In genomic region chr19:5016221-5016742, GRCm38 (mm10) we compare ENCODE assay signal across 8 mouse cellular contexts. TPM values are rescaled to one million over a fixed set of nuclear protein-coding genes. Genes with fewer than 3 reads are reported as not detected.
DNase-seq lines count a peak whose midpoint lies in the region; ATAC-seq and TF ChIP-seq lines count a peak whose summit lies in the region.

No protein-coding gene starts in this region.

- DNase-seq in embryonic facial prominence, embryonic 11.5 days (ENCODE audit: low spot score): peak; percentile 38
- peak; percentile 58 for DNase-seq in intestine, embryonic 14.5 days (ENCODE audit: low spot score)
- peak; percentile 62 for DNase-seq in lung, embryonic 14.5 days
- DNase-seq in layer of hippocampus, postnatal 25 days (ENCODE audit: extremely low spot score in 1 of 2, low spot score in 1 of 2): no peak
- no peak for DNase-seq in cerebellum, postnatal 25 days
- DNase-seq in cerebellum, adult 9-10 months: no peak
- DNase-seq in spleen, adult 12 weeks (ENCODE audit: low spot score): no peak

- no peak for ATAC-seq in embryonic facial prominence, embryonic 11.5 days (replicated peaks; ENCODE audit: insufficient number of reproducible peaks, low FRiP score, low TSS enrichment, low read depth)
- ATAC-seq in intestine, embryonic 14.5 days (replicated peaks; ENCODE audit: low FRiP score, low TSS enrichment, low read depth): 0 out of 2 replicates have a peak, but pooled peaks have one; percentile 29
- peak; percentile 62 for ATAC-seq in lung, embryonic 14.5 days (ENCODE audit: insufficient read depth)

- WGBS in embryonic facial prominence, embryonic 11.5 days: 37% methylated on average over 10 of the region's 10 CpGs
- WGBS in intestine, embryonic 14.5 days: 25% methylated on average over 10 of the region's 10 CpGs
- whole genome bisulfite sequencing in lung, embryonic 14.5 days: 23% methylated on average over 10 of the region's 10 CpGs

- H3K27ac ChIP-seq in ES-Bruce4 (ENCODE audit: insufficient read depth, low read length): peak overlapping the region; percentile 62
- no peak overlapping the region for H3K27ac ChIP-seq in embryonic facial prominence, embryonic 11.5 days (replicated peaks; ENCODE audit: low read depth, low read length)
- H3K27ac ChIP-seq in intestine, embryonic 14.5 days (ENCODE audit: low read depth): no peak overlapping the region
- H3K27ac ChIP-seq in lung, embryonic 14.5 days (ENCODE audit: low read depth): peak overlapping the region; percentile 61

- no peak for TF ChIP-seq CTCF in ES-Bruce4 (IDR thresholded peaks at IDR 0.05; ENCODE audit: low read depth, low read length)
- TF ChIP-seq CTCF in lung, embryonic 14.5 days (IDR thresholded peaks at IDR 0.05; ENCODE audit: low read depth): no peak

- no peak overlapping the region for H3K4me3 ChIP-seq in ES-Bruce4 (ENCODE audit: low read depth, low read length)
- no peak overlapping the region for H3K4me3 ChIP-seq in embryonic facial prominence, embryonic 11.5 days (ENCODE audit: low read depth, low read length)
- H3K4me3 ChIP-seq in intestine, embryonic 14.5 days (ENCODE audit: low read depth, low read length): no peak overlapping the region
- H3K4me3 ChIP-seq in lung, embryonic 14.5 days (ENCODE audit: low read depth, low read length): no peak overlapping the region

- no peak overlapping the region for H3K4me2 ChIP-seq in embryonic facial prominence, embryonic 11.5 days (ENCODE audit: low read depth, low read length)
- H3K4me2 ChIP-seq in intestine, embryonic 14.5 days (ENCODE audit: low read length): peak overlapping the region; percentile 34
- H3K4me2 ChIP-seq in lung, embryonic 14.5 days: peak overlapping the region; percentile 40

- H3K9ac ChIP-seq in ES-Bruce4 (ENCODE audit: low read depth, poor library complexity, severe bottlenecking): peak overlapping the region; percentile 9; the same call in 1 of the 2 replicates
- H3K9ac ChIP-seq in embryonic facial prominence, embryonic 11.5 days (replicated peaks; ENCODE audit: low read length): no peak overlapping the region
- H3K9ac ChIP-seq in intestine, embryonic 14.5 days (ENCODE audit: low read length): no peak overlapping the region
- H3K9ac ChIP-seq in lung, embryonic 14.5 days: no peak overlapping the region; the same call in 1 of the 2 replicates

- no peaks in the 10 kb centered on the region for H3K9me3 ChIP-seq in ES-Bruce4 (replicated peaks; ENCODE audit: control insufficient read depth, insufficient read depth, low read length, poor library complexity, severe bottlenecking)
- H3K9me3 ChIP-seq in embryonic facial prominence, embryonic 11.5 days (replicated peaks; ENCODE audit: control insufficient read depth, low read length): no peaks in the 10 kb centered on the region
- no peaks in the 10 kb centered on the region for H3K9me3 ChIP-seq in intestine, embryonic 14.5 days (ENCODE audit: control insufficient read depth, low read length)
- H3K9me3 ChIP-seq in lung, embryonic 14.5 days (ENCODE audit: low read depth, low read length): no peaks in the 10 kb centered on the region

- H3K4me1 ChIP-seq in ES-Bruce4 (ENCODE audit: control insufficient read depth, insufficient read depth, low read length): peaks cover 1% of the 10 kb centered on the region
- no peaks in the 10 kb centered on the region for H3K4me1 ChIP-seq in embryonic facial prominence, embryonic 11.5 days (ENCODE audit: control insufficient read depth, insufficient read depth, low read length)
- H3K4me1 ChIP-seq in intestine, embryonic 14.5 days (replicated peaks; ENCODE audit: control insufficient read depth, insufficient read depth, low read length): peaks cover 7% of the 10 kb centered on the region; the same call in 1 of the 2 replicates
- H3K4me1 ChIP-seq in lung, embryonic 14.5 days (ENCODE audit: insufficient read depth): peaks cover 8% of the 10 kb centered on the region

- TF ChIP-seq EP300 in ES-Bruce4 (IDR thresholded peaks at IDR 0.05; ENCODE audit: insufficient read depth, low read depth, low read length): 0 out of 2 replicates have a peak, but pooled peaks have one; percentile 13

- no peaks in the 10 kb centered on the region for H3K27me3 ChIP-seq in ES-Bruce4 (ENCODE audit: control insufficient read depth, insufficient read depth, low read length, poor library complexity, severe bottlenecking)
- no peaks in the 10 kb centered on the region for H3K27me3 ChIP-seq in embryonic facial prominence, embryonic 11.5 days (ENCODE audit: control insufficient read depth, insufficient read depth, low read length)
- H3K27me3 ChIP-seq in intestine, embryonic 14.5 days (replicated peaks; ENCODE audit: control insufficient read depth, insufficient read depth, low read length): no peaks in the 10 kb centered on the region
- H3K27me3 ChIP-seq in lung, embryonic 14.5 days (ENCODE audit: insufficient read depth, low read length): no peaks in the 10 kb centered on the region

- no peaks in the 10 kb centered on the region for H3K36me3 ChIP-seq in ES-Bruce4 (ENCODE audit: control insufficient read depth, insufficient read depth, low read length, poor library complexity, severe bottlenecking)
- no peaks in the 10 kb centered on the region for H3K36me3 ChIP-seq in embryonic facial prominence, embryonic 11.5 days (replicated peaks; ENCODE audit: control insufficient read depth, insufficient read depth, low read depth, low read length)
- no peaks in the 10 kb centered on the region for H3K36me3 ChIP-seq in intestine, embryonic 14.5 days (ENCODE audit: control insufficient read depth, insufficient read depth, low read length)
- H3K36me3 ChIP-seq in lung, embryonic 14.5 days (ENCODE audit: insufficient read depth): no peaks in the 10 kb centered on the region

- no peak for TF ChIP-seq POLR2A in ES-Bruce4 (IDR thresholded peaks at IDR 0.05; ENCODE audit: insufficient read depth, low read length)

RNA-seq across cellular contexts. Expression of gene Slc29a2, which starts 7.4 kb away (rescaled TPM):
- 16.8 and 18.5 TPM in 2 replicates for polyA plus RNA-seq in ES-Bruce4 (2011; ENCODE audit: insufficient read depth, insufficient read length, low read depth, missing spikeins)
- polyA plus RNA-seq in embryonic facial prominence, embryonic 11.5 days (2014; fragmentation: Nextera tagmentation; extraction: Ambion mirVana): 3.9 and 4.4 TPM in 2 replicates
- polyA plus RNA-seq in intestine, embryonic 14.5 days (2014; fragmentation: Nextera tagmentation; extraction: Ambion mirVana): 6.8 and 7.0 TPM in 2 replicates
- 3.1 and 3.4 TPM in 2 replicates for polyA plus RNA-seq in lung, embryonic 14.5 days (2014; fragmentation: Nextera tagmentation; extraction: Ambion mirVana)
- total RNA-seq in layer of hippocampus, postnatal 25 days (2021): 10 to 100 TPM; 14.2 to 17.6 TPM

RNA-seq across cellular contexts. Expression of gene B4gat1, which starts 22.3 kb away (rescaled TPM):
- 8.9 and 10.9 TPM in 2 replicates for polyA plus RNA-seq in ES-Bruce4 (2011; ENCODE audit: insufficient read depth, insufficient read length, low read depth, missing spikeins)
- polyA plus RNA-seq in embryonic facial prominence, embryonic 11.5 days (2014; fragmentation: Nextera tagmentation; extraction: Ambion mirVana): 38.5 and 40.8 TPM in 2 replicates
- polyA plus RNA-seq in intestine, embryonic 14.5 days (2014; fragmentation: Nextera tagmentation; extraction: Ambion mirVana): 39.1 and 45.2 TPM in 2 replicates
- polyA plus RNA-seq in lung, embryonic 14.5 days (2014; fragmentation: Nextera tagmentation; extraction: Ambion mirVana): 45.8 and 47.9 TPM in 2 replicates
- total RNA-seq in layer of hippocampus, postnatal 25 days (2021): 100 to 1,000 TPM; 131 to 132 TPM

RNA-seq across cellular contexts. Expression of gene AC124502.3, which starts 22.4 kb away (rescaled TPM):
- not detected in 2 replicates for polyA plus RNA-seq in ES-Bruce4 (2011; ENCODE audit: insufficient read depth, insufficient read length, low read depth, missing spikeins)
- polyA plus RNA-seq in embryonic facial prominence, embryonic 11.5 days (2014; fragmentation: Nextera tagmentation; extraction: Ambion mirVana): 0.96 and 1.6 TPM in 2 replicates
- 1.1 and 1.6 TPM in 2 replicates for polyA plus RNA-seq in intestine, embryonic 14.5 days (2014; fragmentation: Nextera tagmentation; extraction: Ambion mirVana)
- polyA plus RNA-seq in lung, embryonic 14.5 days (2014; fragmentation: Nextera tagmentation; extraction: Ambion mirVana): 1.3 and 1.8 TPM in 2 replicates
- 1 to 10 TPM; 5.0 to 5.3 TPM for total RNA-seq in layer of hippocampus, postnatal 25 days (2021)

RNA-seq across cellular contexts. Expression of gene Brms1, which starts 24.9 kb away (rescaled TPM):
- polyA plus RNA-seq in ES-Bruce4 (2011; ENCODE audit: insufficient read depth, insufficient read length, low read depth, missing spikeins): 22.3 and 24.0 TPM in 2 replicates
- 47.5 and 47.9 TPM in 2 replicates for polyA plus RNA-seq in embryonic facial prominence, embryonic 11.5 days (2014; fragmentation: Nextera tagmentation; extraction: Ambion mirVana)
- 49.6 and 50.8 TPM in 2 replicates for polyA plus RNA-seq in intestine, embryonic 14.5 days (2014; fragmentation: Nextera tagmentation; extraction: Ambion mirVana)
- 43.4 and 48.0 TPM in 2 replicates for polyA plus RNA-seq in lung, embryonic 14.5 days (2014; fragmentation: Nextera tagmentation; extraction: Ambion mirVana)
- 10 to 100 TPM; 19.2 to 21.4 TPM for total RNA-seq in layer of hippocampus, postnatal 25 days (2021)

RNA-seq across cellular contexts. Expression of gene Npas4, which starts 26.2 kb away (rescaled TPM):
- 0.24 and 0.27 TPM in 2 replicates for polyA plus RNA-seq in ES-Bruce4 (2011; ENCODE audit: insufficient read depth, insufficient read length, low read depth, missing spikeins)
- not detected in 2 replicates for polyA plus RNA-seq in embryonic facial prominence, embryonic 11.5 days (2014; fragmentation: Nextera tagmentation; extraction: Ambion mirVana)
- 0.31 and 0.42 TPM in 2 replicates for polyA plus RNA-seq in intestine, embryonic 14.5 days (2014; fragmentation: Nextera tagmentation; extraction: Ambion mirVana)
- 0.05 TPM in 1 of 2 replicates, not detected in the other for polyA plus RNA-seq in lung, embryonic 14.5 days (2014; fragmentation: Nextera tagmentation; extraction: Ambion mirVana)
- 1 to 10 TPM; 5.7 to 6.6 TPM for total RNA-seq in layer of hippocampus, postnatal 25 days (2021)

Comparison
In these comparisons a context has a peak if more than half of its experiments do, and no peak if none do; other contexts are left out.
1. H3K27ac ChIP-seq: peak in ES-Bruce4 (single experiment) and lung, embryonic 14.5 days (single experiment); none in embryonic facial prominence, embryonic 11.5 days (single experiment) and intestine, embryonic 14.5 days (single experiment).
2. DNase-seq: peak in embryonic facial prominence, embryonic 11.5 days (single experiment), intestine, embryonic 14.5 days (single experiment) and lung, embryonic 14.5 days (single experiment); none in layer of hippocampus, postnatal 25 days (0 of 2), cerebellum, postnatal 25 days (0 of 2), cerebellum, adult 9-10 months (single experiment) and spleen, adult 12 weeks (single experiment).